In the genomic region with DNA sequence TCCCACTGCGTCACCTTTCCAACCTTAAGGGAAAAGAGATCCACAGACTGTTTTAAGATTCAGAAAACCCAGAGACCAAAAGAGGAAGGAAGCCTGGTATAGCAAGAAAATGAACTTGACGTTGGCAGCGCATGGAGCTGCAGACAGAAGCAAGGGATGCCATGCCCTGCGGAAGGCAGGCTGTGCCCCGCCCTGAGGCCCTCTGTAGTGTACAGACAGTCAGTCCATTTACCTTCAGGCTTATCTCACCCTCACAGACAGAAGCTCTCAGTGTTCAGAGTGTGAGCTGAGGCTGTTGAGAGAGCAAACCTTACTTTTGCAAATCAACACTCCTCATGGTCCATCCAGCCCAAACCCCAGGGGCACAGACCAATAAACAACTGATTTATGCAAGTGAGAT, we compare ENCODE assay signal across 26 mouse cellular contexts. TPM values are rescaled to one million over a fixed set of nuclear protein-coding genes. Genes with fewer than 3 reads are reported as not detected.
DNase-seq lines count a peak whose midpoint lies in the region; ATAC-seq lines count a peak whose summit lies in the region.
"Had no signal": no experiment of that assay in that cellular context is flagged by ENCODE, and none has a peak within 500 bp of the region (broad histone marks: within the 10 kb centered on the region; RNA-seq: fewer than 3 reads in every experiment).

No protein-coding gene starts in this region.

- H3K36me3 ChIP-seq in liver, embryonic 11.5 days (ENCODE audit: control insufficient read depth, insufficient read depth, low read length), result no peaks in the 10 kb centered on the region
- H3K36me3 ChIP-seq: G1E; heart, embryonic 15.5 days; hindbrain, embryonic 15.5 days; midbrain, embryonic 12.5 days had no signal

- H3K4me3 ChIP-seq in liver, embryonic 11.5 days (ENCODE audit: low read depth, low read length), result no peak overlapping the region
- H3K4me3 ChIP-seq: gastrocnemius, adult 2 months; heart, embryonic 15.5 days; hindbrain, embryonic 15.5 days; layer of hippocampus, adult 2 months; midbrain, embryonic 12.5 days had no signal

- no peaks in the 10 kb centered on the region; the same call in 1 of the 2 replicates for H3K27me3 ChIP-seq in liver, embryonic 11.5 days (replicated peaks; ENCODE audit: control insufficient read depth, insufficient read depth, low read length)
- H3K27me3 ChIP-seq: heart, embryonic 15.5 days; hindbrain, embryonic 15.5 days; Patski had no signal

- H3K27ac ChIP-seq in liver, embryonic 11.5 days (ENCODE audit: low read depth, low read length), result no peak overlapping the region
- H3K27ac ChIP-seq: gastrocnemius, adult 2 months; heart, embryonic 15.5 days; hindbrain, embryonic 15.5 days; layer of hippocampus, adult 2 months; macrophage; midbrain, embryonic 12.5 days had no signal

- intact Hi-C loops in left cerebral cortex, postnatal 25 days (cut with DNase I), result loop anchor here (5.0 kb wide), 1 partner anchor 73 kb away; no protein-coding TSS in a partner anchor
- intact Hi-C loops in left cerebral cortex, postnatal 14 days (cut with DNase I), result no loop called here

- H3K4me2 ChIP-seq in liver, embryonic 11.5 days, result no peak overlapping the region
- H3K4me2 ChIP-seq: heart, embryonic 15.5 days; hindbrain, embryonic 15.5 days; midbrain, embryonic 12.5 days had no signal

- no peak overlapping the region for H3K9ac ChIP-seq in liver, embryonic 11.5 days (ENCODE audit: low read depth, low read length)
- H3K9ac ChIP-seq: heart, embryonic 15.5 days; hindbrain, embryonic 15.5 days; midbrain, embryonic 12.5 days had no signal

- ATAC-seq in common myeloid progenitor, adult 5-6 weeks (replicated peaks; ENCODE audit: low read depth, poor library complexity, severe bottlenecking), result peak; percentile 84
- peak; percentile 68 for ATAC-seq in liver, embryonic 11.5 days (replicated peaks; ENCODE audit: low FRiP score)
- ATAC-seq in megakaryocyte, adult 5-6 weeks (ENCODE audit: poor library complexity, severe bottlenecking), result peak; percentile 30; the same call in 1 of the 2 replicates
- ATAC-seq: forebrain, embryonic 14.5 days; lung, postnatal 0 days; Patski had no signal

- 61% methylated on average over 5 of the region's 5 CpGs for WGBS in liver, embryonic 11.5 days

- peak; percentile 21 for DNase-seq in c-Kit-positive CD71-positive TER-119-negative erythroid progenitor cells, embryonic 14.5 days (ENCODE audit: low read depth)
- DNase-seq in liver, embryonic 11.5 days (ENCODE audit: low spot score), result no peak
- no peak for DNase-seq in left cerebral cortex, postnatal 25 days (ENCODE audit: low spot score in 2 of 2)
- no peak for DNase-seq in left cerebral cortex, postnatal 14 days (ENCODE audit: low spot score in 2 of 2)
- no peak for DNase-seq in thymus, postnatal 25 days
- DNase-seq: B cell, adult 2 months; cerebellum, adult 2 months; cerebellum, postnatal 36 days; gastrocnemius, adult 2 months; heart, postnatal 4 days; kidney, postnatal 25 days; left cerebral cortex, postnatal 4 days; right cerebral cortex, postnatal 14 days; spleen, adult 18-20 months had no signal

- peaks cover 8% of the 10 kb centered on the region; the same call in 1 of the 2 replicates for H3K4me1 ChIP-seq in liver, embryonic 11.5 days (replicated peaks; ENCODE audit: control insufficient read depth, insufficient read depth, low read length)

- no peaks in the 10 kb centered on the region for H3K9me3 ChIP-seq in liver, embryonic 11.5 days (ENCODE audit: control insufficient read depth, low read length)
- H3K9me3 ChIP-seq: heart, embryonic 15.5 days; hindbrain, embryonic 15.5 days; midbrain, embryonic 12.5 days had no signal

RNA-seq across cellular contexts. Expression of gene Bmp7, which starts 35.1 kb away (rescaled TPM):
- total RNA-seq in common myeloid progenitor, adult 5-6 weeks (2017), result 0.10 TPM in 1 of 2 replicates, not detected in the other
- 7.9 and 9.1 TPM in 2 replicates for polyA plus RNA-seq in liver, embryonic 11.5 days (2014; fragmentation: Nextera tagmentation; extraction: Ambion mirVana)
- total RNA-seq in megakaryocyte, adult 5-6 weeks (2015), result 0.43 TPM in 1 of 2 replicates, not detected in the other
- 0.04 and 0.37 TPM in 2 replicates for total RNA-seq in megakaryocyte, adult 5-6 weeks (2017)
- total RNA-seq in left cerebral cortex, postnatal 25 days (2021), result 10 to 100 TPM; 10.8 to 12.2 TPM
- 10 to 100 TPM; 11.9 to 12.1 TPM for total RNA-seq in left cerebral cortex, postnatal 14 days (2021)
- total RNA-seq: neutrophil, adult 5-6 weeks had no signal
- polyA plus RNA-seq: G1E had no signal

Comparison
In these comparisons a context has a peak if more than half of its experiments do, and no peak if none do; other contexts are left out.
1. ATAC-seq: peak in every context shown above with its lines; median percentile 84 in common myeloid progenitor, adult 5-6 weeks; 68 in liver, embryonic 11.5 days; 30 in megakaryocyte, adult 5-6 weeks.
2. RNA of gene Bmp7, which starts 35.1 kb away (total RNA-seq): 10.8 to 12.2 TPM in left cerebral cortex, postnatal 25 days and 11.9 to 12.1 TPM in left cerebral cortex, postnatal 14 days; 0.04 to 0.43 TPM in megakaryocyte, adult 5-6 weeks and 0.10 TPM in common myeloid progenitor, adult 5-6 weeks; every median in the first group is over 4 times any median in the second.